Mouse (Mus musculus): ENCODE data around the gene Tmem254a. TPM values are rescaled to one million over a fixed set of nuclear protein-coding genes. Genes with fewer than 3 reads are reported as not detected.
"Not testable (repeated sequence)": the region's sequence is repeated elsewhere in the genome, so short reads cannot be mapped to it uniquely, and the experiment has no call there.

Gene Tmem254a
- polyA plus RNA-seq, 1 experiment from 2014 or later, result 3.2 TPM

GRCm38 (mm10) chr14:25885886-25886285 lies 41.6 kb downstream of the Tmem254a start:
- not testable (repeated sequence) for H3K36me3 ChIP-seq; H3K4me2 ChIP-seq; H3K4me3 ChIP-seq; H3K27me3 ChIP-seq; ATAC-seq (ENCODE audit: insufficient number of reproducible peaks, insufficient read depth, low FRiP score, low TSS enrichment, low read depth); H3K9ac ChIP-seq; H3K9me3 ChIP-seq; H3K4me1 ChIP-seq; H3K27ac ChIP-seq
- WGBS, result no CpG with 5 or more reads among the region's 12 CpGs

- H3K27ac ChIP-seq; H3K27me3 ChIP-seq; H3K9me3 ChIP-seq; ATAC-seq (ENCODE audit: insufficient number of reproducible peaks, insufficient read depth, low FRiP score, low TSS enrichment, low read depth); H3K36me3 ChIP-seq; H3K9ac ChIP-seq; H3K4me1 ChIP-seq; H3K4me2 ChIP-seq; H3K4me3 ChIP-seq: not testable (repeated sequence)
- no CpG with 5 or more reads among the region's 9 CpGs for WGBS
These were observed 45.7 kb downstream of the Tmem254a start for GRCm38 (mm10) chr14:25881769-25882168.

DNA sequence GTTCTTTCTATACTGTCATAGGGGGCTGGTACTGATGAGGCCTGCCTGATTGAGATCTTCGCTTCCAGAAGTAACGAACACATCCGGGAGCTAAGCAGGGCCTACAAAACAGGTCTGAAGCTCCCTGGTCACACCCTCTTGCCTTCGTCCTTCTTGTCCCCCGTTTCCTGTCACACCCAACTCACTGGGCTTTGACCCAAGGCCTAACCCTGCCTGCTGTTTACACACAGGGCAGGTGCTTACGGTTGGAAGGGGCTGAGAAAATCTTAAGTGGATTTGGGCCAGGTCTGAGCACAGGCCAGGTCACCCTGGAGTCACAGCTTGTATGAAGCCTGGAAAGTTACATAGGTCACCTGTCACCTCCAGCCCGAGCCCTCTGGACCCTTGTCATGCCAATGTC lies 50.8 kb downstream of the Tmem254a start:
- H3K4me2 ChIP-seq; H3K36me3 ChIP-seq; H3K27me3 ChIP-seq; H3K9ac ChIP-seq; ATAC-seq (ENCODE audit: insufficient number of reproducible peaks, insufficient read depth, low FRiP score, low TSS enrichment, low read depth); H3K27ac ChIP-seq; H3K9me3 ChIP-seq; H3K4me3 ChIP-seq: not testable (repeated sequence)
- no CpG with 5 or more reads among the region's 7 CpGs for WGBS
- H3K4me1 ChIP-seq, result peaks cover 14% of the 10 kb centered on the region

Other genes with a start within 250 kb of the Tmem254a start
- gene Ppif, start 233.5 kb downstream of the Tmem254a start, polyA plus RNA-seq (2015; fragmentation: Nextera tagmentation; extraction: Ambion mirVana), result 31.4 and 34.1 TPM in 2 replicates
- 29.4 and 32.7 TPM in 2 replicates for gene Zcchc24, start 158.6 kb downstream of the Tmem254a start, polyA plus RNA-seq (2015; fragmentation: Nextera tagmentation; extraction: Ambion mirVana)
- 15.4 and 15.9 TPM in 2 replicates for gene Anxa11, start 85.5 kb downstream of the Tmem254a start, polyA plus RNA-seq (2015; fragmentation: Nextera tagmentation; extraction: Ambion mirVana)
- gene Plac9a, start 24.6 kb downstream of the Tmem254a start, polyA plus RNA-seq (2015; fragmentation: Nextera tagmentation; extraction: Ambion mirVana), result 1.7 TPM in 1 of 2 replicates, not detected in the other
- gene Cphx1, start 10.6 kb upstream of the Tmem254a start, polyA plus RNA-seq (2015; fragmentation: Nextera tagmentation; extraction: Ambion mirVana), result not detected in 2 replicates
- gene Duxbl1, start 50.9 kb upstream of the Tmem254a start, polyA plus RNA-seq (2015; fragmentation: Nextera tagmentation; extraction: Ambion mirVana), result 2.4 and 2.7 TPM in 2 replicates
- gene Gm9780, start 115.0 kb upstream of the Tmem254a start, polyA plus RNA-seq (2015; fragmentation: Nextera tagmentation; extraction: Ambion mirVana), result 5.9 and 7.7 TPM in 2 replicates
- gene Tmem254c, start 139.7 kb upstream of the Tmem254a start, polyA plus RNA-seq (2015; fragmentation: Nextera tagmentation; extraction: Ambion mirVana), result 34.0 and 35.7 TPM in 2 replicates
- not detected in 2 replicates for gene Cphx2, start 153.8 kb upstream of the Tmem254a start, polyA plus RNA-seq (2015; fragmentation: Nextera tagmentation; extraction: Ambion mirVana)
- not detected in 2 replicates for gene Cphx3, start 154.6 kb upstream of the Tmem254a start, polyA plus RNA-seq (2015; fragmentation: Nextera tagmentation; extraction: Ambion mirVana)
- 0.81 TPM in 1 of 2 replicates, not detected in the other for gene Duxbl2, start 190.7 kb upstream of the Tmem254a start, polyA plus RNA-seq (2015; fragmentation: Nextera tagmentation; extraction: Ambion mirVana)

Measured in embryonic facial prominence, embryonic 13.5 days (tissue).